Mouse (Mus musculus): ENCODE results near the gene Slc9a7.

Slc9a7 gene

GRCm38 (mm10) chrX:20157519-20157918 is 134.1 kb downstream of the Slc9a7 start:
- no peak for DNase-seq

GRCm38 (mm10) chrX:20129466-20129865 is 162.1 kb downstream of the Slc9a7 start:
- no peak for DNase-seq

DNA sequence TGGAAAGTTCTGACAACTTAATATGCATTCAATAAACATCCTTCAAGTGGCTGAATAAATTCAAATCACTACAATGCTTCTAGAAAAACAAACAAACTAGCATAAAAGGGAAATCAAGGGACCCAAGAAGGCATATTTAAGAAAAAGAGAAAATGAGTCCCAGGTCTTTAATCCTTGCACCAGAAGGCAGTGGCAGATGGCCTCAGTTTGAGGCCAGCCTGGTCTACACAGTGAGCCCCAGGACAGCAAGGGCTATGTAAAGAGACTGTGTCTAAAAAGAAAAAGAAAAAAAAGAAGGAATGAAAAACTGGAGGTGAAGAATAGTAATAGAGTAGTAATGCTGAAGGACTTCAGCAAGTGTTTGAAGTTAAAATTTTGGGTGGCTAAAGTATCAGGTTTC is 162.7 kb downstream of the Slc9a7 start:
- DNase-seq, result no peak

GRCm38 (mm10) chrX:20125481-20125880 is 166.1 kb downstream of the Slc9a7 start:
- DNase-seq, result no peak

DNA sequence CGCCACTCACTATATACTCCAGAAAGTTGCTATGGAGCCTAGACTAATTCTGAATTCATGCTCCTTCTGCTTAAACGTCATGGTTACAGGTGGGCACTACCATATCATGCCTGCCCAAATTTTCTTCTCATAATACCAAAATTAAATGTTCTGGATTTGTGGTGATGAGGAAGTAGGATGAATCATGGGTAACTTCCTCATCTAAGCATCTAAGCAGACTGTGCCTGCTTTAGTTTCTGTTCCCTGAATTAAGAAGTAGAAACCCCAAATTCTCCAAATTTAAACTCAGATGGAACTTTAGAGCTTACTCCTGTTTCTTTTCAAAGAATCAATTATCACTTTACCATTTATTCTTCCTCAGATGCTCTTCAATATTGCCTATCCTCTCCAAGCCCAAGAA is 173.9 kb downstream of the Slc9a7 start:
- no peak for DNase-seq

DNA sequence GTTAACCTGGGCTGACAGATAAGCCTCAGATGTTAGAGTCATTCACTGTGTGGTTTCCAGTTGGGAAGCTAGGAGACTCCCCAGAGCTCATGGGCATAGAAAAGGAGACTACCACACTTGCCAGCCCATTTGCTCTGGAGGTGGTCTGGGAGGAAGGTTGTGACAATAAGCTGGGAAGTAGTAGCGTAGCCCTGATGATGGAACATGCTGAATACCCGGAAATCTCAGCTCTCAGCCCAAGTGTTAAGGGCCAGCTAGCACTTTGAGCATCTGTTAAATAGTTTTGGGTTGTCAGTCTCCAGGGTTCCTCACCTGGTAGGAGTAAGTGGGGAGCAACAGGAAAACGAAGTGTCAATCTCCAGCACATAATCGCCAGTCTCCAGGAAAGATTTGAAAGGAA is 221.4 kb downstream of the Slc9a7 start:
- no peak for DNase-seq

DNA sequence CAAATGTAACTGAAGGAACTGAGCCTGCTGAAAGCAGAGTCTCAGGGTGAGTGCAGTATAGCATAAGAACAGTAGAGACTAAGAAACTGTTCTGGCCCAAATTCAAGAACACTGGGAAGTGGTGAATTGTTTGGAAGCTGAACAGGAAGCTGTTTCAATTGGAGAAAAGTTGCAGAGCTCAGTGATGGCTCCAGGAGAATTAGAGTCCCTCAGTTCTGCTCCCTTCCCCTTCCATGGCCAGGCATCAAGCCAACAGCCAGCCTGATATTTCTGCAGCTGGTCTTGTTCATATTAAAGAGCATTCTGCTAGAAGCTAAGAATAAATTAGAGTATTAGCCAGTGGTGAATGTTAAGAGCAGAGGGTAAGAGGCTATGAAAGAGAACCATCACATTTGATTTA is 225.0 kb downstream of the Slc9a7 start:
- DNase-seq, result no peak

GRCm38 (mm10) chrX:20061764-20062480 is 229.7 kb downstream of the Slc9a7 start:
- no peak for DNase-seq

- DNase-seq, result peak; percentile 18 to 27
Observed at GRCm38 (mm10) chrX:20060769-20061315, 230.8 kb downstream of the Slc9a7 start.

GRCm38 (mm10) chrX:20060096-20060768 is 231.4 kb downstream of the Slc9a7 start:
- peak; percentile 17 to 27 for DNase-seq

- DNase-seq, result peak; percentile 19 to 27
Observed at GRCm38 (mm10) chrX:20059381-20059971, 232.1 kb downstream of the Slc9a7 start, which contains the start of gene Chst7. TSS of gene Chst7 (plus strand) at chrX:20059560.
